Mouse (Mus musculus) lung, embryonic 14.5 days (tissue): ENCODE measurements around the gene Chgb. TPM values are rescaled to one million over a fixed set of nuclear protein-coding genes. Genes with fewer than 3 reads are reported as not detected.

Experiments
- ATAC-seq: fragments of 200-750 bp; cut with Nextera tagmentation; 2 replicates; pipeline ENCODE4 v1.8.0; 2017; ENCODE audit warnings: mild to moderate bottlenecking, moderate TSS enrichment, moderate library complexity; ENCODE audit not compliant: insufficient read depth
- DNase-seq: peaks from one replicate; pipeline ENCODE4 v3.0.0-alpha.2; 2015
- H3K27ac ChIP-seq: fragments of 300-500 bp; sonication (generic); 2 replicates; pipeline ENCODE4 v1.5.1; 2014; ENCODE audit warnings: low read depth, mild to moderate bottlenecking, moderate library complexity
- H3K27me3 ChIP-seq: fragments of 300-500 bp; sonication (generic); 2 replicates; pipeline ENCODE4 v1.6.1; 2014; ENCODE audit warnings: low read length, control low read depth; ENCODE audit not compliant: insufficient read depth
- H3K36me3 ChIP-seq: fragments of 300-500 bp; sonication (generic); 2 replicates; pipeline ENCODE4 v1.6.1; 2014; ENCODE audit warnings: control low read depth; ENCODE audit not compliant: insufficient read depth
- H3K4me1 ChIP-seq: fragments of 300-500 bp; sonication (generic); 2 replicates; pipeline ENCODE4 v1.6.1; 2014; ENCODE audit warnings: antibody characterized with exemption, control low read depth; ENCODE audit not compliant: insufficient read depth
- H3K4me2 ChIP-seq: fragments of 300-500 bp; sonication (generic); 2 replicates; pipeline ENCODE4 v1.6.1; 2014; ENCODE audit warnings: mild to moderate bottlenecking
- H3K4me3 ChIP-seq: fragments of 300-500 bp; sonication (generic); 2 replicates; pipeline ENCODE4 v1.5.1; 2014; ENCODE audit warnings: low read depth, low read length
- H3K9ac ChIP-seq: fragments of 300-500 bp; sonication (generic); 2 replicates; pipeline ENCODE4 v1.6.1; 2014
- H3K9me3 ChIP-seq: fragments of 300-500 bp; sonication (generic); 2 replicates; pipeline ENCODE4 v1.6.1; 2016; ENCODE audit warnings: low read depth, low read length, control low read depth
- CTCF ChIP-seq: IDR thresholded peaks from 2 replicates; pipeline ENCODE4 v1.5.1; 2016; ENCODE audit warnings: antibody characterized with exemption, low read depth
- WGBS: fragments of 180-500 bp; shearing (Covaris S2); extraction: QIAGEN DNeasy Blood & Tissue Kit; methylation state at CpG from one replicate; pipeline ENCODE4 v1.1.7; 2014; 5-methylcytosine and 5-hydroxymethylcytosine counted together
- polyA plus RNA-seq: library from polyadenylated mRNA; unstranded; fragments of >200 nt; fragmentation: Nextera tagmentation; extraction: Ambion mirVana; gene quantifications from 2 replicates; pipeline ENCODE4 v1.2.1, GENCODE M21; 2014

The Chgb gene
- polyA plus RNA-seq, 1 experiment from 2014 or later: 0.14 TPM

GRCm38 (mm10) chr2:132784039-132784438 lies 3.0 kb downstream of the Chgb start:
- DNase-seq: no peak
- 71% methylated on average over 6 of the region's 6 CpGs for WGBS
- H3K27me3 ChIP-seq: no peaks in the 10 kb centered on the region
- no peak overlapping the region for H3K4me2 ChIP-seq
- H3K27ac ChIP-seq: no peak overlapping the region
- no peak overlapping the region for H3K9ac ChIP-seq
- H3K9me3 ChIP-seq: no peaks in the 10 kb centered on the region
- H3K4me1 ChIP-seq: no peaks in the 10 kb centered on the region
- no peaks in the 10 kb centered on the region for H3K36me3 ChIP-seq
- ATAC-seq: no peak
- H3K4me3 ChIP-seq: no peak overlapping the region
- no peak for TF ChIP-seq CTCF

GRCm38 (mm10) chr2:132793441-132794203 lies 12.5 kb downstream of the Chgb start:
- Histone ChIP-seq H3K9ac (no peak overlapping the region), H3K4me3 (no peak overlapping the region), H3K4me2 (no peak overlapping the region), H3K4me1 (no peaks in the 10 kb centered on the region), H3K9me3 (no peaks in the 10 kb centered on the region), H3K27ac (no peak overlapping the region), H3K36me3 (no peaks in the 10 kb centered on the region), H3K27me3 (no peaks in the 10 kb centered on the region)
- TF ChIP-seq CTCF: no peak
- no peak for ATAC-seq
- no peak for DNase-seq
- WGBS: 80% methylated on average over 19 of the region's 19 CpGs

- no peak for DNase-seq
- no peak for TF ChIP-seq CTCF
- Histone ChIP-seq H3K27me3 (no peaks in the 10 kb centered on the region), H3K9me3 (no peaks in the 10 kb centered on the region), H3K36me3 (no peaks in the 10 kb centered on the region), H3K4me3 (no peak overlapping the region), H3K9ac (no peak overlapping the region), H3K4me1 (no peaks in the 10 kb centered on the region), H3K4me2 (no peak overlapping the region), H3K27ac (no peak overlapping the region)
- WGBS: 81% methylated on average over 7 of the region's 7 CpGs
- ATAC-seq: no peak
These were observed 13.1 kb downstream of the Chgb start for GRCm38 (mm10) chr2:132794204-132794586.

DNA sequence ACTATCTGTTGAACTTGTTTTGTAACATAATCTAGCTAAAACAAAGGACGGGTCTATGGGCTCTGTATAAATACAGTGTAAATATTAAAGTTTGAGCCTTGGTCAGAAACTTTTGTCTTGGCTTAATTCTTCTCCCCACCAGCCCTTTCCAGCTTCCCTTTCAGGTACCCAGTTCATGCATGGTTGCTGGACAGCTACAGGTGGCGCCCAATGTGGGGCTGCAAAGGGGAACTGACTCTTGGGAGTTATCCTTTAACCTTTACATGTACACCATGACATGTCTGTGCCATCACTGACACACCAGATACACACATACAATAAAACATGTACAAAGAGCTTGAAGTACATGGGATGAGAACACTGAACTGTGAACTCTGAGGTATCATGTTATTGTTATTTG lies 21.9 kb downstream of the Chgb start:
- Histone ChIP-seq H3K4me3 (no peak overlapping the region), H3K27ac (no peak overlapping the region), H3K27me3 (no peaks in the 10 kb centered on the region), H3K4me2 (no peak overlapping the region), H3K36me3 (peaks cover 46% of the 10 kb centered on the region), H3K9me3 (no peaks in the 10 kb centered on the region), H3K4me1 (no peaks in the 10 kb centered on the region), H3K9ac (no peak overlapping the region)
- DNase-seq: no peak
- TF ChIP-seq CTCF: no peak
- no peak for ATAC-seq
- 88% methylated on average over 2 of the region's 2 CpGs for WGBS

- H3K27me3 ChIP-seq: no peaks in the 10 kb centered on the region
- no peaks in the 10 kb centered on the region for H3K9me3 ChIP-seq
- peaks cover 19% of the 10 kb centered on the region for H3K36me3 ChIP-seq
- peak within 1 kb of the TSS; percentile 84 for H3K27ac ChIP-seq
- DNase-seq: peak; percentile 99
- peak within 1 kb of the TSS; percentile 81 for H3K4me3 ChIP-seq
- H3K4me1 ChIP-seq: no peaks in the 10 kb centered on the region
- peak within 1 kb of the TSS; percentile 81 for H3K4me2 ChIP-seq
- WGBS: under 1% methylated on average over 59 of the region's 59 CpGs
- peak; percentile 41; the same call in 1 of the 2 replicates for TF ChIP-seq CTCF
- peak; percentile 100 for ATAC-seq
- H3K9ac ChIP-seq: peak within 1 kb of the TSS; percentile 82
These were observed 34.7 kb downstream of the Chgb start, which contains the start of the genes Trmt6 and Mcm8 for GRCm38 (mm10) chr2:132815608-132816314. TSS of gene Trmt6 (minus strand) at chr2:132816055. TSS of gene Mcm8 (plus strand) at chr2:132816141.

DNA sequence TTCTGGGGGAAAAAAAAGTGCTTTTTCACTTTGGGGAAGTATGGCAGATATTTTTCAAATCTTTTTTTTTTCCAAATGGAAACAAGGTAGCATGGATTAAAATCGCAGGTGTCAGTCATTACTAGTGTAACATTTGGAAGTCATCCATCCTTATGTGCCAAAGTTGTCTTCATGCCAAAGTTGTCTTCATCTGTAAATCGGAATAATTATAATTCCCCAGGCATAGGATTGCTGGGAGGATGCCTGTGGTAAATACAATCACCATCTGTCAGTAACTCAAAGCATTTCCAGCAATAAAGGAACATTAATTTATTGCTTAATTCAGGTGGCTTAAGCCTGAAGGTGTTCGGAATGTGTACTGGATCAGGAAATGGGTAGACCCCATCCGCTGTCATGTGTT lies 60.0 kb downstream of the Chgb start:
- ATAC-seq (no peak), DNase-seq (no peak)
- H3K36me3 ChIP-seq: peaks cover 35% of the 10 kb centered on the region; the same call in 1 of the 2 replicates
- H3K27me3 ChIP-seq: no peaks in the 10 kb centered on the region
- no peaks in the 10 kb centered on the region for H3K4me1 ChIP-seq
- H3K9me3 ChIP-seq: no peaks in the 10 kb centered on the region
- no peak overlapping the region for H3K9ac ChIP-seq
- H3K27ac ChIP-seq: no peak overlapping the region
- H3K4me2 ChIP-seq: no peak overlapping the region
- no peak for TF ChIP-seq CTCF
- WGBS: 93% methylated on average over 4 of the region's 4 CpGs
- H3K4me3 ChIP-seq: no peak overlapping the region

Other genes starting within 250 kb of the Chgb start
- gene Gpcpd1, start 193.5 kb upstream of the Chgb start, polyA plus RNA-seq: 33.1 and 39.7 TPM in 2 replicates
- 12.0 and 12.7 TPM in 2 replicates for gene Shld1, start 94.3 kb upstream of the Chgb start, polyA plus RNA-seq
- gene Trmt6, start 34.8 kb downstream of the Chgb start, polyA plus RNA-seq: 29.9 and 33.4 TPM in 2 replicates
- 15.5 and 17.0 TPM in 2 replicates for gene Mcm8, start 34.9 kb downstream of the Chgb start, polyA plus RNA-seq
- 28.5 and 28.6 TPM in 2 replicates for gene Crls1, start 65.4 kb downstream of the Chgb start, polyA plus RNA-seq
- 4.7 and 6.6 TPM in 2 replicates for gene Lrrn4, start 99.6 kb downstream of the Chgb start, polyA plus RNA-seq
- gene Fermt1, start 164.6 kb downstream of the Chgb start, polyA plus RNA-seq: 4.6 and 5.4 TPM in 2 replicates